Mouse (Mus musculus) natural killer cell, adult 2 months (primary cell): ENCODE measurements at regions not wholly inside any gene's neighbourhood (a gene's known extent, or its start where the extent isn't known, plus 50 kb on each side); places are given as distances from the start of the nearest gene placed in this dataset.
A peak's percentile ranks its signal among the peaks of the same experiment; 100 is the strongest.

ENCODE experiments used
- DNase-seq, 2 experiments: peaks; one replicate each; pipeline ENCODE4 v3.0.0; 2022; ENCODE audit warnings: low spot score in 2 of 2

DNA sequence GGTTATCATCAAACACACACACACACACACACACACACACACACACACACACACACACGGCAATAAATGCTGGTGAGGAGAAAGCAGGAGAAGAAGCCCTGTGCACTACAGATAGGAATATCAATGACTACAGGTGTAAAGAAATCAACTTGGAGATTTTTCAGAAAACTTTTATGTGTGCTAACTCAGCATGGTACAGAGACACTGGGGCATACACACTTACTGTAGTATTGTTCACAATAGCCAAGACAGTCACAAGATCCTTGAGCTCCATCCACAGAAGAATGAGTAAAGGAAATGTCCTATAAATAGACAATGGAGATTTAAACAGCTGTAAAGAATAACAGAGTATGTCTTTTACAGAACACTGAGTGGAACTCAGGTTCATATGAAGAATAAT lies 182.4 kb downstream of the Tm2d1 start:
- DNase-seq, result no peak

DNA sequence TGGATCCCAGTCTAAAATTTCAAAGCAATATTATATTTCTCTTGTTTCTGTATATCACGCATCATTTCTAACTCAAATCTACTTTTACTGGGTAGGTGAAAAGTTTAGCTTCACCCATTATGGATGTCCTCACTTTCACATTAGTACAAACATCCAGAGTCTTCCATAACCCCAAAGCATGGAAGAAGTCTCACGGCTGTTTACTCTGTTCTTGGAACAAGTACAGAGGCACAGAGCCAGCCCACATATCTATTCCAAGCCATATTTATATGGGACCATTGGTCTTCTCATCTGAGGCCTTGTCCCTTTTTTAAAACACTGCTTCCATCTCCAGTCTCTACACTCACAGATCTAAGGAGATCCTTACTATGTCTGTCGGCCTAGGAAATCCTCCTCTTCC lies 192.8 kb downstream of the Tm2d1 start:
- no peak for DNase-seq

DNA sequence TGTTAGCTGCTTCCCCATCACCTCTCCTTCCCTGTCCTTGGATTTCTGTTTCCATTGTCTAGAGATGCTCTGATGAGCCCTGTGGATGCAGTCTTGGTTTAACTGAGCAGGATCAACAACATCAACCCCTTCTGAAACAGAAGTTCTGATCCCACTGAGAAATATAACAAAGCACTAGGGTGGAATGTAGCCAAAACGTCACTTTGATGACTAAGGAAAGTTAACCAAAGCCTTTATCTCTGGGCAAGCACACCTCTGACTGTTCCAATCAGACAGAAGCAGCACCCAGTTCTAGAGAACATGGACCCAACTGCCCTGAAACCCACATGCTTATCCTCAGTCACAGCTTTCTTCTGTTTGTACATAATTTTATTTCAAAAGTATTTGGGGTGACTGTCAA lies 193.2 kb downstream of the Tm2d1 start:
- DNase-seq, result no peak

DNA sequence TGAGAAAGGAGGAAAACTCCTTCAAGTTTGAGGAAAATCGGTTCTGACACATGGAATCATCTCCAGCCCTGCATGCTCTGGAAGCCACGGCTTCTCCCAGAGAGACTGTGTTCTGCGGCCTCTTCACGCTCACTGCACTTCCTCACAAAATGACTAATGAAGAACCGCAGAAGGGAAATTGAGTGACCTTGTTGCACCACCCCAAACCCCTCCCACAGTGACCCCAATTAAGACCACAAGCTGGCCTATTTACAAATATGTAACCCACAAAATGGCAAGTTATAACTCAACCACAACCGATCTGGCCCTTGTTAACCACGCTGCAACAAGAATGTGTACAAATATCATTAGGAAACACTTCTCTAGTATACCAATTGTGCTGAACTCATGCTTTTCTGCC lies 194.2 kb downstream of the Tm2d1 start:
- DNase-seq, result peak; percentile 0 to 2

DNA sequence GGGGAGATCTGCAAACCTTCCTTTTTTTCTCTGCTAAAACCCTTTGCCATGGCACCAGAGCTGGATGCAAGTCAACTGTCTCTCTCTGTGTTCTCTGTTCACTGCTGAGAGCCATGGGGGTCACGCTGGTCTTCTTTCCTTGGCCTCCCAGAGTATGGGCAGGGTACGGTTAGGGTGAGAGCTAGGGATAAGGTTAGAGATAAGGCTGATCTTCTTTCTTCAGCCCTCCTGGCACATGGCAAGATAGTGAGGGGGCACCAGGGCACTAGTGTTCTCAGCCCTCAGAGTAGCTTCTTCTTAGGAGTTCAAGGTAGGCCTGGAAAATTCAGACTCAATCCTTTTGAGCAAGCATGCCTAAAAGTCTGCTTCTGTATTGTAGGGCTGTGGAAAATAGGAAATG lies 196.1 kb downstream of the Tm2d1 start:
- no peak for DNase-seq

DNA sequence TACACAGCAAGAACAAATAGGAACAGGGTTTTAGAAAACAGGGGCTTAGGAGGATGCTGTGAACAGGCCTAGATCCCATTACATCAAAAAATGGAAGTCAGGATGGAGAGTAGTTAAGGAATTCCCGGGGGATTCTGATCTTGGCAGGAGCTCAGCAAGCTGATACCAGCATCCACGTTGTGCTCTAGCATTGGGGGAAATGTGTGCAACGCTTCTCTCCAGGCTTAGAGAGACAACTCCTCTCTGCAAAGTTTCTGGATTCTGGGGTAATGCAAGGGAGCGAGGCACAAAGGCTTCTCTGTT lies 201.1 kb downstream of the Tm2d1 start:
- no peak for DNase-seq

DNA sequence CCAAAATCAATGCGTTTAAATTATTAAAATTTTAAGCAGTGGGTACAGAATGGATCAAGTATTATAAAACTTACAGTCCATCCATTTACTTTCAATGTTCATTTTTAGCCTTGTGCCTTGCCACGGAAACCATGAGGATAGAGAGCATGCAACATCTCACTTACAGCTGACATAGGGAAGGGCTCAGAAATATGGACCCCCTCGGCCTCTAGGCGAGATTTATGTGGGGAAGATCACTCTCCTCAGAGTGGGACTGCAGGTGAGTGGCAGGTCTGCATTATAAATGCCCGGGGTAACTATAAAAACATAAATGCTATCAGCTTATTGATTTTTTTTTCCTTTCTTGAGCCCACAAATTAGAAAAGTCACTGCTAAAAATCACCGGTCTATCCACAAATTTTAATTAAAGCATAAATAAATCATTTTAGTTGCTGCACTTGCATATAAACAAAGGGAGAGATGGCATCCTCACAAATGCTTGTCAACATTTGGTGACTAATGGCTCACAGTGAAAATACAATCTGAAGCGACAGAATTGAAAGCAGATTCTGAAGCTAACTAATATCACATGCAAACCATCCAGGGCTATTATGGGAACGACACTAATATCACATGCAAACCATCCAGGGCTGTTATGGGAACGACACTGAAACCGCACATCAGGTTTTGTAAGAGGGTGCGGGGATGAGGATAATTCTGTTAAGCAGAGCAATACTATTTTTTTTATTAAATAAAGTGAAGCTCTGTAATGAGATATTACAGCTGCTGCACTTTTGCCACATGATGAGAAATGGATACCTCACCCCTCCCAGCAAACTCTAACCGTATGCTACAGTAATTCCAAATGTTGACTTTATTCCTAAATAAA lies 201.7 kb downstream of the Tm2d1 start:
- no peak for DNase-seq

DNA sequence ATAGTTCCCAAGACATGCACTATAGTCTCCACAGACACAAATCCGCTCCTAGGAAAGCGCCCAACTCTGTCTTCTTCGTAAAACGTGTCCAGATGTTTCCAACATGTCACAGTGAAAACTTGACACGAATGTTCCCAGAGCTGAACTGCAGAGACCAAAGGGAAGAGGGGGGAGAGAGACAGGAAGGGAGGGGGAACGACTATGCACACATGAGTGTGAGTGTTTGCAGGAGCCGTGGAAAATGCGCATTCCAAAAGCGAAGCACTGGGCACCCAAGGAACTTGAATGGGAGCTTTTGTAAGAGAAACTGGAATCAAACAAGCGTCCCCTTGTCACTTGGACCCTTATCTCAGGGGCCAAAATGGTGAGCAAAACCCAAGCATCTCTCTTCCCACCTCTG lies 202.8 kb downstream of the Tm2d1 start:
- no peak for DNase-seq
